Mouse (Mus musculus) urinary bladder, postnatal 10 days (tissue): ENCODE measurements around the gene Ten1.
A peak's percentile ranks its signal among the peaks of the same experiment; 100 is the strongest.

ENCODE experiments used
- DNase-seq: peaks from one replicate; pipeline ENCODE4 v3.0.0; 2022; ENCODE audit warnings: low spot score

Ten1 gene

DNA sequence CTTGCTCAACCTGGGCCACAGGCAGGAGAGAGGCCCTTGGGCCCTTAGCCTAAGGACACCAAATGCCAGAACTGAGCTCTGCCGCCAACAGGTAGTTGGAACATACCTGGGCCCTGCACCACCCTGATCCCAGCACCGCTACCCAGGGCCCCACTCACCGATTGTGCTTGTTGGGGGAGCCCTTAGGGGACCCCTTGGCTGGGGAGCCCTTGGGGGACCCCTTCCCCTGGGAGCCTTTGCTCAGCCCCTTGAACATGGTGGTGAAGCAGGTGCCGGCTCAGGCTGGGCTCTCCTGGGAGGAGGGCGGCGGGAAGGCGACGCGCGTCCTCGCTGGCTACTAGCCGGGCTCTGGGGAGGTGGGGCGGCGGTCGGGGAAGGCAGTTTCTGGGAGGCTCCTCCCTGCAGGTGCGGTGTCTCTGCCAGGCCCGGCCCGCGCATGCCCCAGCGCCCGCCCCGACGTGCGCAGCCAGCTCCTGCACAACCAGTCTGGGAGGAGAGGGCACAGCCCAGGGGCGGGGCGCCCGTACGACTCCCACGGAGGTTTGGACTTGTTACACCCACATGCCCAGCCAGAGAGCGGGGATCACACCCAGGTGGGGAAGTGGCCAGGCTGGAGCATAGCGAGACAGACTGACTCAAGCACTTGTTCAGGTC is 39.2 kb downstream of the Ten1 start, which contains the start of gene Evpl:
Gene Evpl (minus strand): TSS at position 336 of the 654 bp plus-strand sequence.
- DNase-seq: peak; percentile 44

GRCm38 (mm10) chr11:116239797-116240196 is 41.1 kb downstream of the Ten1 start:
- DNase-seq: no peak

DNA sequence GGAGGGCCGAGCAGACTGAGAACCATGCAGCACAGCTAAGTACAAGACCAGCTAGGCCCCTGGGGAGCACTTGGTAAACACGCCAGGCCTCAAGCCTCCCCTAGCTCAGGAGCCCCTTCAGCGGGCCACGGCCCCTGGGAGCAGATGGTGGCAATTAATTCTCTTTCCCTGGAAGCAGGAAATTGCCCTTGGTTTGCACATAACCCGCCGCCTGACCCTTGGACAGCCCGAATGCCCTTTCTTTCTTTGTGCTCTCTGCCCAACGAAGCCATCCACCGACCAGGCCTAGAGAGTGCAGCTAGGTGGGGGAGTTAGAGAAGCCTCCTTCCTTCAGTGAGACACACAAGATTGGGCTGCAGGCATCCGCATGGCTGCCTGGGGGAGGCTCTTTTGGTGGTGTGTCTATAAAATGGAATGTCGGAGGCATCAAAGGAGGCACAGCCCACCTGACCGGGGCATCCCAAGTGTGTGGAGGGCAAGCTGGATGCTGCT is 43.1 kb downstream of the Ten1 start:
- no peak for DNase-seq

GRCm38 (mm10) chr11:116244580-116244979 is 45.9 kb downstream of the Ten1 start:
- DNase-seq: no peak

DNA sequence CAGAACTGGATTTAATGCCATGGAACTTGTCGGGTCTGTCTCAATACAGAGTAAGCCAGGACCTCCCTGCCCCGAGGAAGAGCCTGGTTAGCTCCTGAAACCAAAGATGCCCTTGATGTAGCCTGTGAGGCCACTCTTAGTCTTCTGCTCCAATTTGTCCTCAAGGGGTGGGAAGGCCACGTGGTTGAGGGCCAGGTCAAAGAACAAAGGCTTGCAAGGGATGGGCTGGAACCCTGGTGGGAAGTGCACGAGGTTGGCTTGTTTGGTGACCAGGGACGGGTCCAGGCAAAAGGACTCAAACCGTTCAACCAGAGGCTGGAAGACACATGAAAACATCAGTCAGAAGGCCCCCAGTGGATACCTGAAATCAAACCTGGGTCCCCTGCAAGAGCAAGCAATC is 47.0 kb downstream of the Ten1 start:
- DNase-seq: no peak

GRCm38 (mm10) chr11:116247502-116248222 is 49.0 kb downstream of the Ten1 start:
- DNase-seq: no peak

GRCm38 (mm10) chr11:116250898-116251297 is 52.2 kb downstream of the Ten1 start:
- no peak for DNase-seq

- DNase-seq: no peak
Measured at GRCm38 (mm10) chr11:116253076-116253600, 54.5 kb downstream of the Ten1 start.

GRCm38 (mm10) chr11:116254627-116255026 is 56.0 kb downstream of the Ten1 start:
- DNase-seq: no peak

DNA sequence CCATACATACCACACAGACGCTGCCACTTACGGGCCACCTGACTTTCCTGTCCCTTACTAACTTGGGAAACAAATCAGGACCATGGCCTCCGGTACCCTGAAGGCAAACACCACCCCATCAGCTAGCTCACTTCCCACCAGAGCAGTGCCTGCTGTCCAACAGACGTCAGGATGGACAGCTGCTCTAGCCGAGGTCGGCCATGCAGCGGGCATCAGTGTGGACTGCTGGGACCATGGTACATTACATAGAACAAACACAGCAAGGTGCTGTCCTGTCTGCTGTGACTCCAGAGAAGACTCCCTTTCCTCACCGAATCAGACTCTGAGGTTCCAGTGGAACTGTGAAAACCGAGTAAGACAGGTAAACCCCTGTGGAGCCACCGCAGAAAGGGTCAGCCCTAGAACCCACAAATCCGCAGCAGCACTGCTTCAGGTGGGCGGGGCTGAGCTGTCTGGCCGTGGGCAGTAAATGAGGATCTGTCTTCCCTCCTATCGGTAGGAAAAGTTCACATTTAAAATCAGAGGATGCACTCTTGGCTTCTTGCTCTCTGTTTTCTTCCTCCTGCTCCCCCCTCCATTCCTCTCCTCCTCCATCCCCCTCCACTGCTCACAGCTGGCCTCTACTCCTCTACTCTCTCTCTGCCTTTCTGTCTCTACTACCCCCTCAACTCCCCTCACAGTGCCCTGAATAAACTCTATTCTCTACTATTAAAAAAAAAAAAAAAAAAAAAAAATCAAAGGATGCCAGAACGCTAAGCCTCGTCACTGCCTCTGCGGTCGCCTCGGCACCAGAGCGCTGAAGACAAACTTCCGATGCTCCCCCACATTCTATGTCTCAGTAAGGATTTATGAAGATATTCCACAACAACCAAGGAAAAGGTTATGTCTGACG is 56.7 kb downstream of the Ten1 start:
- DNase-seq: no peak

DNA sequence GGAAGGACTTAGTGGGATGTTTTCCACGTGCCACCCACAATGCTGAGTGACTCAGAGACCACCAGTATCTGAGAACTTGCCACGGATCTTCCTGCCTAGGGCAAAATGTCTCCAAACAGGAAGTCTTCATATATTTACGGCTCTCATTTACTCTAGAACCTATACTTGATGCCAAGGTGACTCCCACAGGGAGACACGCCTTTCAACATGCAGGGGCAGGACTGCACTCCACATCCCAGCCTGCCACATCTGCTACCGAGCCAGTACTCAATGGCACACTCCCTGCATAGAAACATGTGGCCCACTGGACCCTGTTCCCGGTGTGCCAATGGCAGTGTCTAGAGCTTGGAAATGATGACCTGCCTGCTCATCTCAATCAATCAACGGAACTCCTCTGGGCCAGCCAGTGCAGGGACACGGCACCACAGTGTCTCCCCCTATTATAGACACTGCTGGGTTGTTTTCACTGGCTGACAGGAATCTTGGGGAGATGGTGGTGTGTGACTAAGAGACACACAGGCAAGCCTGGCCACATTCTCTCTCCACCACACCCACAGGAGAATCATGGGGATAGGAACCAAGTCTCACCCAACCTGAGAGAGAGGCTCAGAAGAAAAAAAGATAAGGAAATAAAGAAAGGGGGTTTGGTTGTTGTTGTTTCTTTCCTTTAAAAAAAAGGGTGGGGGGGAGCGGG is 57.5 kb downstream of the Ten1 start:
- DNase-seq: no peak

DNA sequence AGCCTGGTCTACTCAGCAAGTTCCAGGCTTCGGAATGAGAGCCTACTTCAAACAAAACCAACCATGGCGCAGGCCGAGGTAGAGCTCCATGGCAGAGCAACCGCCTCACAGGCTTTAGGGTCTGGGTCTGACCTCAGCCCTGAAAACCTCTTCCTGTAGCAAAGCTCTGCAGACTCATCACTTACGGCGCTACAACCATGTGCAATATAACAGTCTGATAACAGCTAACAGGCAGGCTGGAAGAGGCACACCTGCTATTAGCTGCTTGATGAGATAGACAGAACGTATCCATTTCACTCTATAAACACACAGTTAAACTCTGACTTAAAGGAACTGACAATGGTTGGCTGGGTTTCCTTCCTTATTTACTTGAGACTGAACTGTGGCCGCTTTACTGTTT is 60.8 kb downstream of the Ten1 start:
- no peak for DNase-seq

DNA sequence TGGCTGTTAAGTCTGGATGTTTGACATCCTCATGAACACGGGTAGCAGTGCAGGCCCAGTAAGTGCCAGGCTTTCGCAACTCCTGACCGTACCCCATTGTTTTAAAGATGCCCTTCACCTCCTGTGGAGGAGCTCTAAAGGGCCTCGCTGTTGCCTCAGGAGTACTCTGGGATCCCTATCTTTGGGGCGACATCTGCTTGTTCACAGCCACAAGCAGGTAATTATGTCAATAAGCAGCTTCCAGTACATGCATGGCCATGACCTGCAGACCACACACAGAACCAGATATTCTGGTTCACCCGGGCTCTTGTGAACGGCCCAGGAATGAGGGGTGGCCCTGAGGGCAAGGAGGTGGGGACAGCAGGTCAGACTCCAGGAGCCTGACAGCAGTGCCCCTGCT is 61.6 kb downstream of the Ten1 start:
- DNase-seq: no peak
